Mouse (Mus musculus) large intestine, adult 2 months (tissue): ENCODE data around the gene Mrpl34. TPM values are rescaled to one million over a fixed set of nuclear protein-coding genes. Genes with fewer than 3 reads are reported as not detected.

Experiments used
- DNase-seq: peaks from one replicate; pipeline ENCODE4 v3.0.0-alpha.2; 2012; ENCODE audit warnings: low read depth, low spot score
- WGBS: fragments of 180-500 bp; shearing (Covaris S2); methylation state at CpG from one replicate; pipeline ENCODE4 v1.1.7; 2018; 5-methylcytosine and 5-hydroxymethylcytosine counted together
- polyA plus RNA-seq: library from polyadenylated mRNA; depleted of rRNA; stranded (reverse); fragments of >200 nt; gene quantifications from 2 replicates; pipeline ENCODE4 v1.2.3, GENCODE M21; 2012

Gene Mrpl34
- polyA plus RNA-seq, 1 experiment = 94.1 TPM

- WGBS = 87% methylated on average over 2 of the region's 2 CpGs
- no peak for DNase-seq
Observed at GRCm38 (mm10) chr8:71467201-71467600, 2.4 kb downstream of the Mrpl34 start.

GRCm38 (mm10) chr8:71468001-71468400 is 3.2 kb downstream of the Mrpl34 start:
- WGBS = 89% methylated on average over 1 of the region's 1 CpGs
- no peak for DNase-seq

- peak; percentile 93 for DNase-seq
- 1% methylated on average over 52 of the region's 52 CpGs for WGBS
Observed at GRCm38 (mm10) chr8:71468916-71469315, 4.2 kb downstream of the Mrpl34 start, which contains the start of gene Dda1. Gene Dda1, plus strand, starts transcription at chr8:71469199.

- no peak for DNase-seq
- under 1% methylated on average over 24 of the region's 24 CpGs for WGBS
Observed at GRCm38 (mm10) chr8:71469411-71469810, 4.7 kb downstream of the Mrpl34 start.

- WGBS = 82% methylated on average over 3 of the region's 3 CpGs
- no peak for DNase-seq
Observed at GRCm38 (mm10) chr8:71470146-71470912, 5.6 kb downstream of the Mrpl34 start.

GRCm38 (mm10) chr8:71470913-71471255 is 6.1 kb downstream of the Mrpl34 start:
- no peak for DNase-seq
- WGBS = 51% methylated on average over 5 of the region's 5 CpGs

- 94% methylated on average over 17 of the region's 17 CpGs for WGBS
- DNase-seq = no peak
Observed at GRCm38 (mm10) chr8:71471861-71472260, 7.1 kb downstream of the Mrpl34 start.

GRCm38 (mm10) chr8:71472601-71473386 is 8.0 kb downstream of the Mrpl34 start:
- DNase-seq = no peak
- WGBS = 87% methylated on average over 8 of the region's 8 CpGs

- no peak for DNase-seq
- 91% methylated on average over 18 of the region's 18 CpGs for WGBS
Observed at GRCm38 (mm10) chr8:71474344-71474743, 9.6 kb downstream of the Mrpl34 start.

- DNase-seq = no peak
- 89% methylated on average over 25 of the region's 25 CpGs for whole genome bisulfite sequencing
Observed at GRCm38 (mm10) chr8:71474785-71475701, 10.3 kb downstream of the Mrpl34 start.

GRCm38 (mm10) chr8:71475702-71476075 is 10.9 kb downstream of the Mrpl34 start:
- WGBS = 18% methylated on average over 4 of the region's 4 CpGs
- DNase-seq = no peak

- no peak for DNase-seq
- WGBS = under 1% methylated on average over 118 of the region's 121 CpGs
Observed at GRCm38 (mm10) chr8:71476099-71476940, 11.6 kb downstream of the Mrpl34 start.

- DNase-seq = no peak
- 59% methylated on average over 14 of the region's 14 CpGs for WGBS
Observed at GRCm38 (mm10) chr8:71477196-71477845, 12.6 kb downstream of the Mrpl34 start.

- no peak for DNase-seq
- WGBS = 90% methylated on average over 11 of the region's 11 CpGs
Observed at GRCm38 (mm10) chr8:71478943-71479342, 14.2 kb downstream of the Mrpl34 start.

- DNase-seq = no peak
- WGBS = 65% methylated on average over 8 of the region's 8 CpGs
Observed at GRCm38 (mm10) chr8:71483932-71484331, 19.2 kb downstream of the Mrpl34 start.

GRCm38 (mm10) chr8:71484736-71485135 is 20.0 kb downstream of the Mrpl34 start:
- DNase-seq = no peak

GRCm38 (mm10) chr8:71485142-71486135 is 20.7 kb downstream of the Mrpl34 start, which contains the start of gene Ano8:
Gene Ano8, minus strand, starts transcription at chr8:71485963.
- DNase-seq = peak; percentile 45
- 5% methylated on average over 57 of the region's 58 CpGs for WGBS

More at GRCm38 (mm10) chr8:71484736-71485135, 20.0 kb downstream of the Mrpl34 start:
- WGBS = 95% methylated on average over 19 of the region's 19 CpGs
